Mouse (Mus musculus): ENCODE measurements around the gene Bbc3. TPM values are rescaled to one million over a fixed set of nuclear protein-coding genes. Genes with fewer than 3 reads are reported as not detected.
A peak's percentile ranks its signal among the peaks of the same experiment; 100 is the strongest.

The Bbc3 gene
- polyA plus RNA-seq, 1 experiment, result 34.6 TPM

DNA sequence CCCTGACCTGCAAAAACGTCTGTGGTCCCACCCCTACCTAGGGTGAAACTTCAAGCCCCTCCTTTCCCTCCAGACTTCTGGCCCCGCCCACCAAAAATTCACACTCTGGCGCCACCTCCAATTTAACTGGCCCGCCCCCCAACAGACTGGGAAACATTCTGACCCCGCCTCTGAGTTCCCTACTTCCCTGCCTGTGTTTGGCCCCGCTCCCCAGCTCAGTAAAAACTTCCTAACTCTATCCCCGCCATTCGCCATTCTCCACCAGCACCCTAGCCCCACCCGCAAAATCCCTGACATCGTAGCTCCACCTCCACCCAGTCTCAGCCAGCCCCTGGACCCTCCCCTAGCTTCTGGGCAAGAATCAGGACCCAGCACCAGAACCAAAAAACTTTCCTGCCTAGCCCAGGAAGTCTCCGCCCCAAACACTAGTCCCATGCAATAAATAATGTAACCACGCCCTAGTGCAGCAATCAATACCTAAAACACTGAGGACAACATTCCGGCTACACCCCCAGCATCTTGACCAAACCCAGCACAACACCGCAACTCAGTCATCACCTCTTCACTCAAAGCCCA lies 22.7 kb upstream of the Bbc3 start:
- Histone ChIP-seq H3ac (ENCODE audit: control insufficient read depth, insufficient read length) (no peak overlapping the region), H3K27me3 (ENCODE audit: control insufficient read depth, insufficient read depth, insufficient read length) (no peaks in the 10 kb centered on the region), H3K36me3 (ENCODE audit: control insufficient read depth, insufficient read depth) (peaks cover 12% of the 10 kb centered on the region), H3K4me2 (ENCODE audit: low read depth) (peak overlapping the region; percentile 80), H3K4me3 (peak overlapping the region; percentile 36), H3K79me2 (ENCODE audit: control insufficient read depth, insufficient read depth) (peaks cover 13% of the 10 kb centered on the region)
- TF ChIP-seq E2F4 (IDR thresholded peaks at IDR 0.05; ENCODE audit: insufficient read depth), result no peak
- TF ChIP-seq MAX (IDR thresholded peaks at IDR 0.05; ENCODE audit: low read depth), result no peak
- no peak for TF ChIP-seq POLR2A (IDR thresholded peaks at IDR 0.05; ENCODE audit: insufficient read length, low read depth)
- no peak for TF ChIP-seq SRF (IDR thresholded peaks at IDR 0.05; ENCODE audit: control insufficient read depth, insufficient read length, low read depth)
- no peak for TF ChIP-seq USF1 (IDR thresholded peaks at IDR 0.05; ENCODE audit: low read depth)
- TF ChIP-seq TCF3 (IDR thresholded peaks at IDR 0.05; ENCODE audit: insufficient read length, low read depth), result no peak
- no peak for TF ChIP-seq CEBPB (IDR thresholded peaks at IDR 0.05; ENCODE audit: insufficient read depth, poor library complexity, severe bottlenecking)
- no peak for TF ChIP-seq MYOD1 (IDR thresholded peaks at IDR 0.05; ENCODE audit: control insufficient read depth in 1 of 3, insufficient read length in 2 of 3, low read depth in 2 of 3)
- no peak for TF ChIP-seq POLR2AphosphoS2 (IDR thresholded peaks at IDR 0.05; ENCODE audit: insufficient read length, low read depth)
- no peak for TF ChIP-seq TCF12 (IDR thresholded peaks at IDR 0.05; ENCODE audit: insufficient read depth, poor library complexity, severe bottlenecking)

DNA sequence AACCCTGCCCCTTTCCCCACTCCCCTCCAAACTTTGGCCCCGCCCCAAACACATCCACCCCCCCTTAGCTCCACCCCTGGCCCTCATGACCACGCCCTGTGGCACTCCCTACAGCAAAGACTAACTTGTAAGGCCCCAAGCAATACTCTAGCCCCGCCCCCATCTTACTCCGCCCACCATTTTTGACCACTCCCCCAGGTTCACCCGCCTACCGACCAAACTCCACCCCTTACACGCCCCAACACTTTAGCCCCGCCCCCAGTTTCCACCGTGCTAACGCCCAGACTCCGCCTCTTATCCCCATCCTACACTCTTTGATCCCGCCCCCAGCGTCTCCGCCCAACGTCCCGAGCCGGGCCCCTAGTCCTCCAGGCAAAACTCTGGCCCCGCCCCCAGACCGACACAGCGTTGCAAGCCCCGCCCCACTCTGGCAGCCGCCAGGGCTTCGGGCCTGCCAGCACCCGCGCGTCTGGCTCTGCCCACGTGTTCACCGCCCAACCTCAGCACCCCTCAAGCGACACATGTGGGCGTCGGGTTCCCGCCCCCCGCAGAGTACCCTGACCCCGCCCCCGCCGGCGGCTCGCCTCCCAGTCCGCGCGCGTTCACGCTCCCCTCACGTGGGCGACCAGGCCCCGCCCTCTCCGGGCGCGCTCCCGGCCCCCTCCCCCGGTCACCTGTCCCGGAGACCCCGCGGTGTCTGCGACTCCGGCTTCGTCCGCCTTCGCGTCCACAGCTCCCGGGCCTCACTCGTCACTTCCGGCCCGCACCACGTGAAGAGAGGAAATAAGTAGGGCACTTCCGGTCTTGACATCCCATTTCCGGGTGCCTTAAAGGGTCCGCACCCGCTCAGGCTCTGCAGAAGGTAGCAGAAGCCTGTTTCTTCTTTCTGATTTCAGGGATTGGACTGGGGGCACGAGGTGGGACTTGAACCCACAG lies 21.9 kb upstream of the Bbc3 start, which contains the start of gene Ccdc9:
Gene Ccdc9, minus strand, starts transcription at position 770 of the 936 bp plus-strand sequence.
- Histone ChIP-seq H3K79me2 (ENCODE audit: control insufficient read depth, insufficient read depth) (peaks cover 13% of the 10 kb centered on the region), H3K4me3 (peak within 1 kb of the TSS; percentile 36), H3ac (ENCODE audit: control insufficient read depth, insufficient read length) (no peak within 1 kb of the TSS), H3K36me3 (ENCODE audit: control insufficient read depth, insufficient read depth) (peaks cover 9% of the 10 kb centered on the region), H3K27me3 (ENCODE audit: control insufficient read depth, insufficient read depth, insufficient read length) (no peaks in the 10 kb centered on the region), H3K4me2 (ENCODE audit: low read depth) (peak within 1 kb of the TSS; percentile 80)
- TF ChIP-seq SRF (IDR thresholded peaks at IDR 0.05; ENCODE audit: control insufficient read depth, insufficient read length, low read depth) (peak; percentile 4), MYOG (IDR thresholded peaks at IDR 0.05; ENCODE audit: control insufficient read depth in 1 of 3, insufficient read depth in 1 of 3, insufficient read length in 2 of 3, low read depth in 2 of 3) (peak in 1 of 3 experiments; percentile 1), CEBPB (IDR thresholded peaks at IDR 0.05; ENCODE audit: insufficient read depth, poor library complexity, severe bottlenecking) (no peak), MYOD1 (IDR thresholded peaks at IDR 0.05; ENCODE audit: control insufficient read depth in 1 of 3, insufficient read length in 2 of 3, low read depth in 2 of 3) (peak in 1 of 3 experiments; percentile 28), POLR2AphosphoS2 (IDR thresholded peaks at IDR 0.05; ENCODE audit: insufficient read length, low read depth) (peak; percentile 43), REST (IDR thresholded peaks at IDR 0.05; ENCODE audit: insufficient read depth, insufficient read length) (no peak), TCF3 (IDR thresholded peaks at IDR 0.05; ENCODE audit: insufficient read length, low read depth) (no peak), TCF12 (IDR thresholded peaks at IDR 0.05; ENCODE audit: insufficient read depth, poor library complexity, severe bottlenecking) (no peak), POLR2A (IDR thresholded peaks at IDR 0.05; ENCODE audit: insufficient read length, low read depth) (peak; percentile 54), E2F4 (IDR thresholded peaks at IDR 0.05; ENCODE audit: insufficient read depth) (no peak), MAX (IDR thresholded peaks at IDR 0.05; ENCODE audit: low read depth) (no peak), USF1 (IDR thresholded peaks at IDR 0.05; ENCODE audit: low read depth) (peak; percentile 92)

DNA sequence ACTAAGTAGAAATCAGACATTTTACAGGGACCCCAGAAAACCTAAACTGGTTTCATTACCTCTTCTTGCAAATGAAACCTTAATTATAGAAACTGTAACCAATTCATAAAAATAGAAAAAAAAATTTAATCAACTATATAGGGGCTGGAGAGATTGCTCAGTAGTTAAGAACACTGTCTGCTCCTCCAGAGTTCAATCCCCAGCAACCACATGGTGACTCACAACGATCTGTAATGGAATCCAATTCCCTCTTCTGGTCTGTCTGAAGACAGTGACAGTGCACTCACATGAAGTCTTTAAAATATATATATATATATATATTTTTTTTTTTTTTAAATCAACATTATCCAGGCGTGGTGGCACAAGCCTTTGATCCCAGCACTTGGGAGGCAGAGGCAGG lies 21.2 kb upstream of the Bbc3 start:
- Histone ChIP-seq H3ac (ENCODE audit: control insufficient read depth, insufficient read length) (no peak overlapping the region), H3K27me3 (ENCODE audit: control insufficient read depth, insufficient read depth, insufficient read length) (no peaks in the 10 kb centered on the region), H3K36me3 (ENCODE audit: control insufficient read depth, insufficient read depth) (peaks cover 9% of the 10 kb centered on the region), H3K4me3 (peak overlapping the region; percentile 36), H3K4me2 (ENCODE audit: low read depth) (peak overlapping the region; percentile 72), H3K79me2 (ENCODE audit: control insufficient read depth, insufficient read depth) (peaks cover 13% of the 10 kb centered on the region)
- no peak for TF ChIP-seq REST (IDR thresholded peaks at IDR 0.05; ENCODE audit: insufficient read depth, insufficient read length)
- no peak for TF ChIP-seq MYOG (IDR thresholded peaks at IDR 0.05; ENCODE audit: control insufficient read depth in 1 of 3, insufficient read depth in 1 of 3, insufficient read length in 2 of 3, low read depth in 2 of 3)
- TF ChIP-seq SRF (IDR thresholded peaks at IDR 0.05; ENCODE audit: control insufficient read depth, insufficient read length, low read depth), result no peak
- TF ChIP-seq TCF12 (IDR thresholded peaks at IDR 0.05; ENCODE audit: insufficient read depth, poor library complexity, severe bottlenecking), result no peak
- TF ChIP-seq USF1 (IDR thresholded peaks at IDR 0.05; ENCODE audit: low read depth), result no peak
- no peak for TF ChIP-seq E2F4 (IDR thresholded peaks at IDR 0.05; ENCODE audit: insufficient read depth)
- no peak for TF ChIP-seq POLR2A (IDR thresholded peaks at IDR 0.05; ENCODE audit: insufficient read length, low read depth)
- no peak for TF ChIP-seq CEBPB (IDR thresholded peaks at IDR 0.05; ENCODE audit: insufficient read depth, poor library complexity, severe bottlenecking)
- TF ChIP-seq POLR2AphosphoS2 (IDR thresholded peaks at IDR 0.05; ENCODE audit: insufficient read length, low read depth), result no peak
- TF ChIP-seq TCF3 (IDR thresholded peaks at IDR 0.05; ENCODE audit: insufficient read length, low read depth), result no peak
- TF ChIP-seq MAX (IDR thresholded peaks at IDR 0.05; ENCODE audit: low read depth), result no peak
- TF ChIP-seq MYOD1 (IDR thresholded peaks at IDR 0.05; ENCODE audit: control insufficient read depth in 1 of 3, insufficient read length in 2 of 3, low read depth in 2 of 3), result no peak

DNA sequence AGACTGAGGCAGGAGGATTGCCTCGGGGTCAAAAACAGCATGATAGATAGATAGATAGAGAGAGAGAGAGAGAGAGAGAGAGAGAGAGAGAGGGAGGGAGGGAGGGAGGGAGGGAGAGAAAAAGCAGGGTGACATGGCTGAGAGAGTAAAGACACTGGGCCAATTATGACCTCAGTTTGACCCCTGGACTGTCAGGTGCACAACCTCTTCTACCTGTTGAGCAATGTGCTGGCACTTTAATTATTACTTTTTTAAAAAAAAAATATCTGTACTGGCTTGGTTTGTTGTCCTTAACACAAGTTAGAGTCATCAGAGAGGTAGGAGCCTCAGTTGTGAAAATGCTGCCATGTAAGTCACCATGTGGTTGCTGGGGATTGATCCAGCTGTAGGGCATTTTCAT lies 20.4 kb upstream of the Bbc3 start:
- H3K4me2 ChIP-seq (ENCODE audit: low read depth), result no peak overlapping the region
- TF ChIP-seq TCF3 (IDR thresholded peaks at IDR 0.05; ENCODE audit: insufficient read length, low read depth), result no peak
- TF ChIP-seq MYOD1 (IDR thresholded peaks at IDR 0.05; ENCODE audit: control insufficient read depth in 1 of 3, insufficient read length in 2 of 3, low read depth in 2 of 3), result no peak
- no peak for TF ChIP-seq E2F4 (IDR thresholded peaks at IDR 0.05; ENCODE audit: insufficient read depth)
- TF ChIP-seq MAX (IDR thresholded peaks at IDR 0.05; ENCODE audit: low read depth), result no peak
- no peak for TF ChIP-seq SRF (IDR thresholded peaks at IDR 0.05; ENCODE audit: control insufficient read depth, insufficient read length, low read depth)
- no peak for TF ChIP-seq TCF12 (IDR thresholded peaks at IDR 0.05; ENCODE audit: insufficient read depth, poor library complexity, severe bottlenecking)
- TF ChIP-seq REST (IDR thresholded peaks at IDR 0.05; ENCODE audit: insufficient read depth, insufficient read length), result no peak
- TF ChIP-seq POLR2A (IDR thresholded peaks at IDR 0.05; ENCODE audit: insufficient read length, low read depth), result no peak
- no peak for TF ChIP-seq CEBPB (IDR thresholded peaks at IDR 0.05; ENCODE audit: insufficient read depth, poor library complexity, severe bottlenecking)
- TF ChIP-seq MYOG (IDR thresholded peaks at IDR 0.05; ENCODE audit: control insufficient read depth in 1 of 3, insufficient read depth in 1 of 3, insufficient read length in 2 of 3, low read depth in 2 of 3), result no peak
- H3K4me3 ChIP-seq, result no peak overlapping the region
- peaks cover 13% of the 10 kb centered on the region for H3K79me2 ChIP-seq (ENCODE audit: control insufficient read depth, insufficient read depth)
- no peak overlapping the region for H3ac ChIP-seq (ENCODE audit: control insufficient read depth, insufficient read length)
- H3K27me3 ChIP-seq (ENCODE audit: control insufficient read depth, insufficient read depth, insufficient read length), result no peaks in the 10 kb centered on the region
- H3K36me3 ChIP-seq (ENCODE audit: control insufficient read depth, insufficient read depth), result peaks cover 9% of the 10 kb centered on the region
